Mouse (Mus musculus) gastrocnemius, postnatal 25 days (tissue): ENCODE measurements around the gene Sytl3. TPM values are rescaled to one million over a fixed set of nuclear protein-coding genes. Genes with fewer than 3 reads are reported as not detected.
"Not testable (repeated sequence)": the region's sequence is repeated elsewhere in the genome, so short reads cannot be mapped to it uniquely, and the experiment has no call there.

ENCODE experiments used
- DNase-seq: peaks from one replicate; pipeline ENCODE4 v3.0.0; 2022
- long read RNA-seq, 2 experiments: library from polyadenylated mRNA; stranded (forward); transcript quantifications; one replicate each; pipeline ENCODE4 v2.0.0; 2021
- total RNA-seq, 2 experiments: library from RNA; stranded (reverse); gene quantifications; 1 replicate in 1 of 2; 2 replicates in 1 of 2; pipeline ENCODE4 v1.2.3; 2021

The Sytl3 gene
- under 1 TPM in 1 of 2 experiments, not detected in 1; 0.36 TPM for total RNA-seq
- long read RNA-seq, experiment 1 = 0 reads
- long read RNA-seq, experiment 2, partial matches to known transcripts = 0 of 1 reads
- long read RNA-seq, experiment 2, other reads (novel, unspliced or antisense) = 1 of 1 reads

DNA sequence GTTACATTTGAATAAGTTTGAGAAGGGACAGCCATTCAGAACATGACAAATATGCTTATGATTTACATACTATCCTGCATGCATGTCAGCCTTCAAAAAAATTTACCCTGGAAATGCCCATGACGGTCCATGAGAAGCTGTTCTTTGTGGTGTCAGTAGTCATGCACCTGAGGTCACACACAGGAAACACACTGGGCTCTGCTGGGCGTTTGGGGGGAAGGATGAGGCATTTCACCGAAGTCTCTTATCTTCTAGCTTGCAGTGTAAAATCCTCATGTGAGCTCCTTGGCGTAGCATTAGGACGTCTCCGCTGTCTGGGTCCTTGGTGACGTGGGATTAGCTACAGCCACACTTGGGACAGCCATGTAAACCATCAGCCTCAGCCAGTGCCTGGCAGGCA lies at the start of gene Sytl3:
TSS of gene Sytl3 (plus strand) at position 293 of the 400 bp plus-strand sequence.
- peak; percentile 5 for DNase-seq

DNA sequence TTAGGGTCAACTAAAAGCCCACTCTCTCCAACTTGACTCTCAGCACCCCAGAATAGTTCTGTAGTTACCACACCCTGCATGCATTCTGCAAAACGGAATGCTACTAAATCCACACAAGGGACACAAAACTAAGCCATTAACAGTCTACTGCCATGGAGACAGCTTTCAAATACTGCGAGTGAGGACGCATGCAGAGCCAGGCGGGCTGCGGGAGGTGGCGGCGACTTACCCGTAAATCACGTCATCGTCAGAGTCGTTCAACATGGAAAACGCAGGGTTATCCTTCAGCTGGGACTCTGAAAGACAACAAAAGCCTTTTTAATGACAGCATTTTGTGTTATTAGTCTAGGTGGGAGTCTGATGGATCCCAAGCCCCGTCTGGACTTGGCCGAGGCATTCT lies 45.4 kb upstream of the Sytl3 start:
- DNase-seq = not testable (repeated sequence)

DNA sequence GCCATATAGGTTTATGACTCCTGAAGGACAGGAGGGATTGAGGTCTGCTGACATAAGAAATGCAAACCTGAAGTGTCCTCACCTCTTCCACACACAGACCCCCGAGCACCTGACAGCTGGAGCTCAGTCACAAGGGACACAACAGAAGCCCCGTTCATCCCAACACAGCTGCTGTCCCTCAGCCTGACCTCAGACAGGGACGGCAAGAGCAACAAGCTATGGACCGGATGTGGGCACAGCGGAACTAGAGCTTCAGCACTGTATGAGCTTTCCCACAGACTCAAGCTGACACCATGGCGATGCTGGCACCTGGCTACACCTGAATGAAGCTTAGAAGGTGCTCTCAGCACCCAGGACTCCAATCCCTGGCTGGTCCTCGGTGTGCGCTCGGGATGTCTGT lies 44.6 kb upstream of the Sytl3 start:
- not testable (repeated sequence) for DNase-seq

DNA sequence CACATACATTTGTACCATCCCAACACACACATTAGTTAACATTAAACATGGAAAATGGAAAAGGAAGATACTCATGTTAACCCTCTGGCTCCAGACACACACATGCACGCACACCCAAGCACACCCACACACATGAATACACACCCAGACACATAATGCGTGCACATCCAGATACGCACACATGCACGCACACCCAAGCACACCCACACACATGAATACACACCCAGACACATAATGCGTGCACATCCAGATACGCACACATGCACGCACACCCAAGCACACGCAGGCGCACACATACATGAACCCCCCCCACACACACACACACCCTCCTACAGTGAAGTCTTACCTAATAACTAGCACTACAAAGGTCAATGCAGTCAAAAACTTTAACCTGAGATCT lies 42.2 kb upstream of the Sytl3 start:
- not testable (repeated sequence) for DNase-seq

DNA sequence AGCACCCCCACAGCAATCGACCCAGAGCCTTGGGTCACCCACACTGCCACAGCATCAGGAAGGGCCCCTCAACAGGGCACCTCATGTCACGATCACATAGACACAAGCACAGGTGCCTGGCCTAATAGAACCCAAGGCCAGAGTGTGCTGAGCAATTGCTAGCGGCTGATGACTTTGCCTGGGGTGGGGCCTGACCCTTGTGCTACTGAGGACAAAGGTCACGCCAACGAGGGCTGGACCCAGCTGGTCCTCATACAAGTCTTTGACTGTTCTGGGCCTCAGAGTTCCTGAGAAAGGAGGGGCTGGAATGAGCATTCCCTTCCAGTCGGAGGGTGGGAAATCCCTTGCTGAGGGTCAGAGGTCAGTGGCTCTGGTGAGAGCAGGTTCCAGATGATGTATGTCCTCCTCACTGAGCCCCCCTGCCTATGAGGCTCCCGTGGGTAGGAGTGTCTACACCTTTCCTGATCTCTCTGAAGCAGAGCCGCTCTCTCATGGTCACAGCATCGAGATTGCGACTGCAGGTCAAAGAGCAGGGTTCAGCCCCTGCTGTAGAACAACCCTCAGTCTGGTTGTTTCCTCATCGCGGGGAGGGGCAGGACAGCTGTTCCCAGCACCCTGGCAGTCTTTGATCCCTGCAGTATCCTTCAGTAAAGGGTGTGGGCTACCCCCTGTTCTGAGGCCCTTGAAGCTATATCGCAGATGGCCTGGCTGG lies 41.0 kb upstream of the Sytl3 start:
- DNase-seq = not testable (repeated sequence)

DNA sequence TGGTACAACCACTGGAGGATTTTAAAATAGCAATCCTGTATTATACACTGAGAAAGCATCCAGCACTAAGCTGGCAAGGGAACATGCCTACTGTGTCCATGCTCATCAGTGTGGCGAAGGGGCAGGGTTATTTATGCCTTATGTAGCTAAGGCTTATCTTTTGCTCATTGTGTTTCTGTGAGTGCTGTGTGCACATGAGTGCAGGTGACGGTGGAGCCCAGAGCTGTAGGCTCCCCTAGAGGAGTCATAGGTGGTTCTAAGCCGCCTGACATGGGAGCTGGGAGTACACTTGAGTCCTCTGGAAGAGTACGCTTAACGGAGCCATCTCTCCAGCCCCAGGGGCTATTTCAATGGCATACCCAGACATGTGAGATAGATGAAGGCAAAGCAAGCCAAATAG lies 39.6 kb upstream of the Sytl3 start:
- not testable (repeated sequence) for DNase-seq

DNA sequence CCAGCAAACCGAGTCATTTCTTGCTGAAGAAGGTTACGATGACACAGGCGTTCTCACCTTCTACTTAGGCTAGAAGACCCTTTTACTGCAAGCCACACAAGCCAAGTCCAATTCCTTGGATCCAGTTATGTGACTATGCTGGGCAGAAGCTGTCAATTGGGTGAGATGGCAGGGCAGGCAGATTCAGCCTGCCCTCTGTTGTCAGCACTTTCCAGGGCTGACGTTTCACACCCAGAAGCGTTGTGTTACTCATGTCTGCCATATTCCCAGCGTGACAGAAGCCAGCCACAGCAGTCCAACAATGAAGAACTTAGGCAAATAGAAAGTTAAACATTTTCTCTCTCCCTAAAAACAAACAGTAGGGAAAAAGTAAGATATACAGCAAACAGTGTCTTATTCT lies 38.9 kb upstream of the Sytl3 start:
- not testable (repeated sequence) for DNase-seq

DNA sequence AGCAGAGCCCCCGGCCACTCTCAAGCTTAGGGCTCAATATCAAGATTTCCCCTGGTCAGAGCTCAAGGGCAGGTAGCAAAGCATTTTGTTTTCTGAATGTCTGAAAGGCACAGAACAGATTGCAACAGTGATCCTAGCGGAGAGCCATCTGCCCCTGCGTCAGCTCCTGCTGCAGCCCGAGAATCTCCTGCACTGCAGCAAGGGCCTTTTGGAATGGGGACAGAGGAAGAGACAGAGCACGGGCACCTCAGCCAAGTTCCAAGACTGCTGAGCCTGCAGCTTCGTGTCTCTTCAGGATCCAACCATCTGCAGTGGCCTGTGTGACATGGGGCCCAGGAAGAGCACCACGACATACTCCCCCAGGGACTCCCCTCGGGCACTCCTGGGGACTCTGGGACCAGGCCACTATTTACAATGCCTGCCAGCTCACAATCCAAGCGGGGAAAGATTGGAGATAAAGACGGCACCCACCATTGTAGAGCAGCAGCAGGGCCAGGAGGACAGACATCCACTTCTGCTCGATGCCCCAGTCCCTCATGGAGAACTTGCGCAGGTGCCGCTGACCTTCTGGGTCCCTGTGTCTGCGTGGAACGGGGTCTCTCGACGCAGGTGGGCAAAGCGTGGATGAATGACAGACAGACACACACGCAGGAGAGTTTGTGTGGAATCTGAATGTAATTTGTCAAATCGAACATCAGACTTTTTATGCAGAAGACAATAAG lies 38.0 kb upstream of the Sytl3 start:
- not testable (repeated sequence) for DNase-seq

DNA sequence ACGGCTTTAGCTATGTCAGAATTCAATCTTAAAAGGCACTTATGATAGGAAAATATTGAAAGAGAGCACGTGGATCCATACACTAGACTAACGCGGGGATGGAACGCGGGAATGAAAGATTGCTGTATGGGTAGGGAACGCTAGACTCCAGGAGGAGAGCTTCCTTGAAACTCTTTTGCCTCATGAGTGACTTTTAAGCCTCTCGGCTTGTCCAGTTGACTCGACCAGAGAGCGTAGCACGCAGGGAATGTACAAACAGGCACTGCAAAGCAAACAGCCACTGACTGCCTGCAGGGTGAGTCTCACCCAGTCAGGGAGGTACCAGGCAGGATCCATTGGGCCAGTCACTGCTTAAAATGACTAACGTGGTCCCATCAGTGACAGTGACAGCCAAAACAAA lies 36.9 kb upstream of the Sytl3 start:
- not testable (repeated sequence) for DNase-seq

DNA sequence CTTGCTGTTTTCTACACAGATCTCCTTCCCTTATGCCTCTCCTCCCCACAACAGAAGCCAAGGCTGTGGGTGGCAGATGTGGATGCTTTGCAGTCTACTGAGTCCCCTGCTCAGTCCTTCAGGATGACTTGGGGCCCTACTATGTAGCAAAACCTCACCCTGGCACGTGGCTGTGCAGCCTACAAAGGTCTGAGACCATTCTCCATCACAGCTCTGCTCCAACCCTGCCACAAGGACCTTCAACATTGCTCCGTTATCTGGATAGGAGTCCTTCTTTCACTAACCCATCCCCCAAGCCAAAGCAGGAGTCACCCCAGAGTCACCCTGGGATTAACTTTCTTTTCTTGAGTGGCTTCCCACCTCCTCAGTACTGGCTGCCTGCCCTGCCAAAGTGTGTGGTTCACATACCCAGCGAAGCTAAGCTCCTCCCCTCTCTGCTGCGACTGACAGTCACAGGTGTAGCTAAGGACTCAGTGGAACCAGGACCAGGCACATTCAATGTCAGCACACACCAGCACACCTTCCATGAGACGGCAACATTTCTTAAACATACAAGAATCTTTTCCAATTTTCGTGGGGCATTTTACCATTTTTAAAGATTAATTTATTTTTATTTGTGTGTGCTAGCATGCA lies 33.9 kb upstream of the Sytl3 start:
- DNase-seq = not testable (repeated sequence)

DNA sequence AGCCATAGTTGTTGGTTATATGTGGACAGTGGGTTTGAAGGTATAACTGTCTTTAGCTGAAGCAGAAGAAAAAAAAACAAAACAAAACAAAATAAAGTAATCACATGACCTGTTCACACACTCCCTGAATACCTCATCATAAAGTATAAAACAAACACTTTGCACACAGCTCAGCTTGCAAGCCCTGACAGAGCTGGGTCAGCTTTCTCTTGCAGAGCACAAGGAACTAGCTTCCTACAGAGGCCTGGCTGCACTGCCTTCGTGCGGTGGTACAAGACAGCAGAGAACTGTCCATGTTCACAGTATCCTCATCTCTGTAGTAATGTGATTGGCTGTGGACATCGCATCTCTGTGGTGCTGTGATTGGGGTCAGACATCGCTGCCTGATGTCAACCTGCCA lies 28.5 kb upstream of the Sytl3 start:
- not testable (repeated sequence) for DNase-seq

DNA sequence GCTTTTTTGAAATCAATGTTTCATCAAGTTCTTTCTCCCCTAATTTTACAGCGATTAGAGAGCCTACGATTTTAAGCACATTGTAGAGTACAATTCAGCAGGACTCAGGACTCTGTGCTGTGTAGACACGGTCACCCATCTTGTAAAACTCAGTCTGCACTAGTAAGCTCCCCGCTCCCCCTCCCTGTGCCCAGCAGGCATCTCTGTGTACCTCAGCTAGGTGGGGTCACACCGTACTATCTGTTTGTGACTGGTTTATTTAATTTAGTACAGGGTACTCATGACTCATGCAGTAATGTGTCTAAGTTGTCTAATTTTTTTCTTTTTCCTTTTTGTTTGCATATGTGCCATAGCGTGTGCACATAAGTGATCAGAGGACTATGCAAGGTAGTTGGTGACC lies 26.0 kb upstream of the Sytl3 start:
- not testable (repeated sequence) for DNase-seq

DNA sequence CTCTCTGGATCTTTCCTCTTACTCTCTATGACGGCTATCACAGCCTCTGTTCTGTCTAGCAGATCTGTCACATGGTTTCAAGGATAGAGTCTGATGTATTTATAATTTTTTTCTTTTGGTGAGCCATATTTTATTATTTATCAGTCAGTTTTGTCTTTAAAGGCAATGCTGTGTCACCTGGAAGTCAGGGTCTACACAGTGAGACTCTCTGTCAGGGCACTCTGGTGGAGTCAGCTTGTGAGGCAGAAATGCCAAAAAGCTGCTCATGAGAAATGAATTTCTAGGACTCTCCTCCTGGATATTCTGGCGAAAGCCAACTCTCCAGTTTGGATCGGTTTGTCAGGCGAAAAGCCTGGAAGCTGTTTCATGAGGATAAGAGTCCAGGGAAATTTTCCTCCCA lies 23.1 kb upstream of the Sytl3 start:
- DNase-seq = not testable (repeated sequence)

DNA sequence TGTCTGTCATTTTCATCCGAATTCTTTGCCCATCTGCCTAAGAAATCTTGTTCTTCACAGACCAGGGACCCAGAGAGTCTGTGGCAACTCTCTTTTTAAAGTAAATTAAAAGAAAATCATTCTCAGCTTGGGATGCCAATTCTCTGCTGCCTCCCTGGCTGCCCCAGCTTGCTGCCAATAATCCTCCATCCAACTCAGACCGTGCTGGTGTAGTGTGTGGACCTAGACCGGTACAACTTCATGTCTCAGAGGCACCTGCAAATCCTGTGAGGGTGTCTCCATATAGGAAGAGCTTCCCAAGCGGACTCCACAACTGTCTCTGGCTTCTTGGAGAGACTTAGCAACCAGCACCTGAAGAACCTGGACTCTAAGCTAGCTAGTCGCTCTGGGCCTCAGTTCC lies 22.0 kb upstream of the Sytl3 start:
- no peak for DNase-seq

DNA sequence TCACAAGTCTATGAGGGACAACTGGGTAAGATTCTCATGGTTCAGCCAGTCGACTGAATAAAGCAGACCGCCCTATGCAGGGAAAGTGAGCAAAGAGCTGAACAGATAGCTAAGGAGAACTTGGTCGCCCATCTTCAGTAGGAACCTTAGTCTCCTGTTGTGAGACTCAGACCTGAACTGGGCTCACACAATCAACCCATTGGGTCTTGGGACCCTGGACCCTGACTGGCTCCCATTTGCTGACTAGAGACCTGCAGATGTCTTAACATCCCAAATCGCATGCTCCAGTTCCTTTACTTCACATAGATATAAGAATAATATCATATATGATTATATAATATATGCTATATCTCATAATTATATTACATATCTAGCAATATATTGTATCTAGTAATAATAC lies 21.5 kb upstream of the Sytl3 start:
- DNase-seq = peak; percentile 4

DNA sequence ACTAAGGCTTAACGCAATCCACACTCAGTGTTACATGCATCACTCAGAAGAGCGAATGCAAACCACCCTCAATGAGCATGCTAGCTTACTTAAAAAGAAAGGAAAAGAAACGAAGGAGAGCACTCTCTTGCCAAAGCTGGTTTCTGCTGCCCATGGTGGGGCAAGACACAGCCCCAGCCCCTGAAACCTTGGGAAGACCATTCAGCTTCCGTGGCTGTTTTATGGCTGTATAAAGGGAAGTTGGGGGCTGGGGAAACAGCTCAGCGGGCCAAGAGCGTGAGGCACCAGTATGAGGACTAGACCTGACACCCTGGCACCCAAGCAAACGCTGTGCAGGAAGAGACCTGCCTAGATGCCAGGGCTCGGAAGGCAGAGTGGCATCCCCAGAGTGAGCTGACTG lies 20.4 kb upstream of the Sytl3 start:
- peak; percentile 5 for DNase-seq

DNA sequence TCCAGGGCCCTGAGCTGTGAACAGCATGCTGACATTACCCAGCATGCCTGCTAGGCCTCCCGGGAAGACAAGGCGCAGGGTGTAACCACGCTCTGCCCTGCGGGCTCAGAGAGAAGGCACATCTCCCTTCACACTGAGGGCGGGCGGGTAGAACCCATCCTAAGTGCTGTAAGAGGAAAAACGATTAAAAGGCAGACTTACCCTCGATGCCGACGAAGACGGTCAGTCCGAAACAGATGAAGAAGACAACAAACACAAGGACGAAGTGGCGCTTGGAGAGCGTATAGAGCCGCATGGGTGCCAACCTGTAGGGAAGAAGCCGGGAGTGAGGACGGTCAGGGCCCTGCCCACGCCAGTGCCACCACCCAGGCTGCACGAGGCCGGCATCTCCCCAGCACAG lies 19.4 kb upstream of the Sytl3 start:
- not testable (repeated sequence) for DNase-seq

DNA sequence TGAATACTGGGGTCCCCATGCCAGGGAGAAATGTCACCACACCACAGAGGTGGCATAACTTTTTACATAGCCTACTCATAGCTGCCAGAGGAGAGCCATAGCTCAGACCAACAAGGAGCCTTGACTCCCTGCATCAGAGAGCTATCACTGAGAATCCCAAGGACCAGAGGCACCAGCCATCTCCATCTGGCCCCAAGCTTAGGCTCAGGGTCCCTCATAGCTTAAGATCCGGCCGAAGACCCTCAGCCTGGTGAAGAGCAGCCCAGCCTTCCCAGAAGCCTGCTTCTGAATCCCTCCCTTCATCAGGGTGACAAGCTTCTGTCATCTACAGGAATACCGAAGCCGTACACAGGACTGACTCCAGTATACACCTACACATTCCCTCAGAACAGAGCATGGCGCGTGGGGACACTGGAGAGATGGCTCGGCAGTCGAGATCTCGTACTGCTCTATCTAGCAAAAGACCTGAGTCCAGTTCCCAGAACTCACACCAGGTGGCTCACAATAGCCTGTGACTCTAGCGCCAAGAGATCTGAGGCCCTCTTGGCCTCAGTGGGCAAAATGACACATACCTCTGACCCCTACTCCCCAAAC lies 18.8 kb upstream of the Sytl3 start:
- DNase-seq = not testable (repeated sequence)

DNA sequence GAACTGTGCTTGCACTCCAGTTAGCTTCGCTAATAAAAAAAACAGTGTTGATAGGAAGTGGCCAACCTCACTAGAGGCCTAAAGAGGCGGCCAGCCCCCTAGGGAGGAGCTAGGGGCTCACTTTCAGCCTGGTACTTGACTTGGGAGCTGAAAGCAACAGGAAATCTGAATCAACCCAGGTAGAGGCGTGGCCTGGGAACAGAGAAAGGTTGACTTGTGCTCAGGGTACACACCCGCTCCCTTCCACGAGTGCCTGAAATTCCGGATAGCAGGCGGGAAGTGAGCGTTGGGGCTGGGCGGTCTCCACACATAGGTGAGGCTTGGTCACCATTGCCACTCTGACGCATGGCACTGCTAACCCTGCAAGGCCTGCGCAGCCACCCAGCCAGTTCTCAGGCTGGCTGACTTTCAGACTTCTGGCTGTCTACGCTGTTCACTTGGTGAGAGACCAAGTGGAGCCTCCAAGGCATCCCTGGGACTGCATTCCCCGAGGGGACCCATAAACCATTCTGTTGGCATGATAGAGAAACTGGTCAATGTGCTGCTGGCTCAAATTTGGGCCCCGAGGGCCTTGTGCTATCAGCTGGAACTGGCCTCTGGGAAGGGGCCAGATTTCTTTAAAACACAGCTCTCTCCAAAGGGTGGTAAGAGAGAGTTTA lies 18.0 kb upstream of the Sytl3 start:
- peak; percentile 2 for DNase-seq

DNA sequence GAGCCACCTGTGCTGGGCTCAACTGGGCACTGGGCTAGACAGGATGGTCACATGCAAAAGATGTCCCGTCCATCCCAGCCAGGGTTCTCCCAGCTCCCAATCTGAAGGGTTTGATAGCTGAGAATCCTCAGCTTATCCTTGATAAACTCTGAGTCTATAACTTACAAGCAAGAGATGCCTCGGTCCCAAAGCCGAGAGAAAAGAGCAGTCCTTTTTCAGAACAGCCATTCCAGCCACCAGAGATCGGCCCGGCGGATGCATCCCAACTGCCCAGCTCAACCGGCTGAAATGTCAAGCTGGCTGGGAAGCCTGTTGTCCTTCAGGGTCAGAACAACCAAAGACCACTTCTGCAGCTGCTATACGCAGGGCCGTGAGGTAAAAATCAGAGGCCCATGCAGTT lies 14.7 kb upstream of the Sytl3 start:
- not testable (repeated sequence) for DNase-seq

DNA sequence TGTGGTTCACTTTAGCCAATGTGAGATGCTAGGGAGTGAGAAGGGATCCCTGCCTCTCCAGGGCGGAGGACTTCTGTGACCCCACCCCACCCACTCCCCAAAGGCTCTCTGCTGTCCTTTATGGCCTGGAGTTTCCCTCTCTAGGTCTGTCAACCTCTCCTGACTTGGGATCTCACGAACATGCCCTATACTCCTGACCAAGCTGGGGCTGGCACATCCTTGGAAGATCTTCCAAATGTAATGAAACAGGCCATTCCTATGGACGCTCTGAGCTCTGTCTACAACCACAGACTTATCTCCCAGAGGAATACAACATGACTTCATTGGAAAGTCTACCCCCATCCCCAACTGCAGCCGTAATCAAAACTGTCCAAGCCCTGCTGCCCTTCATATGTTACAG lies 14.2 kb upstream of the Sytl3 start:
- DNase-seq = not testable (repeated sequence)

DNA sequence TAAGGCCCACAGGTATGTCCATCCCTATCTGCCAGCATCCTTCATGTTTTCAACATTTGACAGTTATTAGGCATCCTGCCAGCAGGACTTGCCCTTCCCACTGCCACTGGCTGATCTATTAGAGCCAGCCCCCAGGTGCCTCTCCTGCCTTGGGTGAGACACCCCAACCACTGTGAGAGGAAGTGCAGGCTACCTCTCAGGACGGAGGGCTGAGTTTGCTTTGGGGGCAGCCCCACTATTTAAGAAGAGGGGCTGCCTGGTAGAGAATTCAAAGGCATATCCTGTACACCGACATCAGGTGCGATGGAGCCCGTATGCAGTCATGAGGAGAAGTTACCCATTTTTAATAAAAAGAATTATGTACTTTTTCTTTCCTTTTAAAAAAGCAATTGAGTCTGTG lies 13.2 kb upstream of the Sytl3 start:
- peak; percentile 6 for DNase-seq
